Mouse (Mus musculus) spleen, adult 18-20 months (tissue): ENCODE data around the gene Nlrp5.
"Not testable (repeated sequence)": the region's sequence is repeated elsewhere in the genome, so short reads cannot be mapped to it uniquely, and the experiment has no call there.

ENCODE experiments used
- DNase-seq, 2 experiments: peaks; one replicate each; pipeline ENCODE4 v3.0.0; 2022; ENCODE audit warnings: mixed read lengths in 2 of 2

Gene Nlrp5

DNA sequence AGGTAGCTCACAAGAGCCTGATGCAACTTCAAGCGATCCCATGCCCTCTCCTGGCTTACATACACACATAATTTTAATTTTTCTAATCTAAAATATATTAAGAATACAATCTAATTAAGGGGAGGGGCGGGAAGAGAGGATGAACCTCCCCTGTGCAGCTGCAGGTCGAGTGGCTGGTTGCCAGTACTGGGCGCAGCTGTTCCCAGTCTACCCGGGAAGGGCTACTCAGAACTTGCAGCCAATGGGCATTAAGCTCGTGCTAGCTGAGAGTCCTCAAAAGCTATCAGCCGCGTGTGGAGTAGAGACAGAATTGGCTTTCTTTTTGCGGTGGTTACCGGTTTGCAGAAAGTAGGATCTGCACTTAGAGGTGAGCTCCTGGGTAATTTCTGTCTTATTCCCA lies at the start of gene Nlrp5:
Nlrp5 (plus strand) TSS at position 301 of the 400 bp plus-strand sequence.
- no peak for DNase-seq

DNA sequence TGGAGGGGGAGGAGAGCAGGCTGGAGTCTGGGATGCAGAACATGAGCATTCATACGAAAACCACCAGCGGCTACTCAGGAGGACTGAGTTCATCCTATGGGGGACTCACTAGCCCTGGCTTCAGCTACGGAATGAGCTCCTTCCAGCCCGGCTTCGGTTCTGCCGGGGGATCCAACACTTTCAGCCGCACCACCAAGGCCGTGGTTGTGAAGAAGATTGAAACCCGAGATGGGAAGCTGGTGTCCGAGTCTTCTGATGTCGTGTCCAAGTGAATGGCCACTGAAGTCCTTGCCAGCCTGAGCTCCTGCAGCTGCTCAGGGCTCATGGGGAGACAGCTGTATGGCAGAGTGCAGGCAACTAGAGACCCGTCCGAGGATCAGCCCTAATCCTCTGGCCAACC lies 27.4 kb upstream of the Nlrp5 start:
- not testable (repeated sequence) for DNase-seq

DNA sequence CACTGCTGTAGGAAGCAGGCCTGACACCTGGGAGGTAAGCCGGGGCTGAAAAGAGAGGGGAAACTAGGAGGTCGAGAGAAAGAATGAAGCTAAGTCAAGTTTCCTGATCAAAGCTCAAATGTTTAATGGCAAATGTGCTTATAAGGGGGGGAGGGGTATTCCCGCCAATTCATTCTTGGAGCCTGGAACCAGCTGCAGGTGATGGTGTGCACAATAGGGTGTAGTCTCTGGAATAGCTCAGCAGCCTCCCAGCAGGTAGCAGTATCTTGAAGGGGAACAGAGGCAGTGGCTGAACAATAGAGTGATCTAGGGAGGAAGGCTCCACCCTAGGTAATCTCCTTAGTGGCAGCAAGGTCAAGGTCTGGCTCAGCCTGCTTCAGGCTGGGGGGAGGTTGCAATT lies 84.5 kb downstream of the Nlrp5 start:
- DNase-seq, result not testable (repeated sequence)

DNA sequence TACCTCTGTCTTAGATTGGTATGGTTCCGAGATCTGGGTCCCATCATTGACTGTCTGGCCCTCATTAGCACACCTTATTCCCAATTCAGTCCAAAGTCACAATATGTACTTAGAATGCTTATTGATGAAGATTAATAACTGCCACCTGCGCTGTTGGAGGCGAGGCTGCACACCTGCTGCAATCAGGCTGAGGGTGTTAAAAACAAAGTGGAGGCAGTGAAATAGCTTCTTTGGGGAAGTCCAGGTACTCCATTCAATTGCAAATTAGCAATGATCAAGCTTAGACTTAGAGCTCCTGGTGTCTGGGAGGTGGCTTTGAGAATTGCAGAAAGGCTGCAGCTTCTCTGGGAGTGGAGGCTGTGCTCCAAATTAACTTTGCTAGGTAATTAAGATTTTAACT lies 85.1 kb downstream of the Nlrp5 start:
- DNase-seq, result not testable (repeated sequence)

DNA sequence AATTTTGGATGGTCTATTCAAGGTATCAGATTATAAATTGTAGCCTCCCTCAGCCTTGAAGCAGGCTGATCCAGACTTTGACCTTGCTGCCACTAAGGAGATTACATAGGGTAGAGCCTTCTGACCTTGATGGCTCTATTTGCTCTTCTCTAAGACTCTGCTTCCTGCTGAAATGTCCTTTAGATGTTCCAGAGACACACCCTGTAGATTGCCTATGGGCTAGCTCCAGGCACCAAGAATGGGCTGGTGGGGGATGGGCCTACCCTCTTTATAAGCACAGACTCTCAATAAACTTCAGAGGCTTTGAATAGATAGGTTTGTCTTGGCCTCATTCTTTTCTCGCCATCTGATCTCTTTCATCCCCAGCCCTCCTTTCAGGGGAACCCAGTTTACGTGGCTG lies 87.2 kb downstream of the Nlrp5 start:
- not testable (repeated sequence) for DNase-seq
